Mouse (Mus musculus): Measurements from ENCODE around the gene Gale. TPM values are rescaled to one million over a fixed set of nuclear protein-coding genes. Genes with fewer than 3 reads are reported as not detected.

The Gale gene
- total RNA-seq, 4 experiments from 2014 or later, result 0.40 to 1.3 (median 0.72) TPM; not detected in 1

DNA sequence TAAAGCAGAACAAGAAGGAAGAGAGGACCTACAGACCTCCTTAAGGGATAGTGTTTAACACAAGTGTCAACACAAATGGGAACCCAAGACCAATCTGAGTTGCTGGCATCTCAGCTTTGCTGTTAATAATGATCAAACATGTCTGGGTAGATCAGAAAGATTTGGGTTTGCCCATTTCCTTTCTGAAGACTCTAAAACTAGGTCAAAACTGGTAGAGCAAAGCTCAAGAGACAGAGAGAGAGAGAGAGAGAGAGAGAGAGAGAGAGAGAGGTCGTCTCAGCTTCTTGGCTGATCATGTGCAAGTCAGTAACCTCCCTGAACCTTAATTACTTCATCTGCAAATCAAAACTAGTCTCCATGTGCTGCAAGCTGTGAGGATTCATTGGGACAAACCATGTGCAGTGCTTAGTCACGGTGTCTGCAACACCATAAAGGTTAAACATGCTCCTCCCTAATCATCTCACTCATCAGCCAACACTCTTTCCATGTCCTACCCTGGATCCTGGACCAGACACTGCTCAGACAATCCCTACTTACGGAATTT lies 52.6 kb downstream of the Gale start:
- DNase-seq (ENCODE audit: low spot score in 2 of 2), result no peak

Other genes starting within 250 kb of the Gale start
- not detected for gene Il22ra1, start 235.6 kb upstream of the Gale start, total RNA-seq (2022)
- 10 to 100 TPM; 40.8 to 54.5 (median 43.3) TPM for gene Myom3, start 204.0 kb upstream of the Gale start, total RNA-seq (2022)
- 10 to 100 TPM; 14.3 to 27.1 (median 22.0) TPM for gene Srsf10, start 108.0 kb upstream of the Gale start, total RNA-seq (2022)
- gene Pnrc2, start 89.9 kb upstream of the Gale start, total RNA-seq (2022), result 10 to 100 TPM; 30.2 to 36.3 (median 32.7) TPM
- under 1 TPM in 3 of 4 experiments, not detected in 1; 0.05 to 0.11 (median 0.07) TPM for gene Cnr2, start 68.3 kb upstream of the Gale start, total RNA-seq (2022)
- 10 to 100 TPM; 14.8 to 28.3 (median 23.6) TPM for gene Fuca1, start 43.0 kb upstream of the Gale start, total RNA-seq (2022)
- 10 to 100 TPM; 39.8 to 44.0 (median 42.0) TPM for gene Hmgcl, start 17.3 kb upstream of the Gale start, total RNA-seq (2022)
- gene Lypla2, start 8.9 kb downstream of the Gale start, total RNA-seq (2022), result 10 to 100 TPM; 27.0 to 33.7 (median 30.8) TPM
- gene Pithd1, start 23.5 kb downstream of the Gale start, total RNA-seq (2022), result 10 to 100 TPM; 26.9 to 31.9 (median 28.9) TPM
- gene Eloa, start 58.0 kb downstream of the Gale start, total RNA-seq (2022), result 10 to 100 TPM; 56.6 to 70.4 (median 62.9) TPM
- 100 to 1,000 TPM; 119 to 244 (median 192) TPM for gene Rpl11, start 89.7 kb downstream of the Gale start, total RNA-seq (2022)
- gene Id3, start 179.8 kb downstream of the Gale start, total RNA-seq (2022), result 10 to 100 TPM in 1 of 4 experiments, 1 to 10 TPM in 3; 8.7 to 16.7 (median 9.6) TPM
- 1 to 10 TPM in 3 of 4 experiments, under 1 TPM in 1; 0.85 to 1.7 (median 1.5) TPM for gene E2f2, start 208.7 kb downstream of the Gale start, total RNA-seq (2022)
- gene Asap3, start 242.6 kb downstream of the Gale start, total RNA-seq (2022), result 1 to 10 TPM in 2 of 4 experiments, under 1 TPM in 2; 0.92 to 1.3 (median 1.1) TPM

All from gastrocnemius, adult 8-10 months (tissue).